Mouse (Mus musculus): ENCODE data around the gene Dpagt1. TPM values are rescaled to one million over a fixed set of nuclear protein-coding genes. Genes with fewer than 3 reads are reported as not detected.

Dpagt1 gene
- 10 to 100 TPM; 21.2 to 25.6 TPM for polyA plus RNA-seq (2017; shearing (Covaris generic))

GRCm38 (mm10) chr9:44325768-44326370 is at the start of gene Dpagt1:
Gene Dpagt1, plus strand, starts transcription at chr9:44326019.

GRCm38 (mm10) chr9:44288076-44288958 is 37.5 kb upstream of the Dpagt1 start, which contains the start of gene Abcg4:
Gene Abcg4, minus strand, starts transcription at chr9:44288615.

GRCm38 (mm10) chr9:44305466-44306079 is 20.2 kb upstream of the Dpagt1 start, which contains the start of gene Hinfp:
Gene Hinfp, minus strand, starts transcription at chr9:44305671.

GRCm38 (mm10) chr9:44319887-44320798 is 5.7 kb upstream of the Dpagt1 start, which contains the start of gene C2cd2l:
Gene C2cd2l, minus strand, starts transcription at chr9:44320285.

GRCm38 (mm10) chr9:44334396-44335330 is 8.8 kb downstream of the Dpagt1 start, which contains the start of gene H2afx:
Gene H2afx, plus strand, starts transcription at chr9:44334694.

GRCm38 (mm10) chr9:44343781-44344421 is 18.1 kb downstream of the Dpagt1 start, which contains the start of gene Hmbs:
Gene Hmbs, minus strand, starts transcription at chr9:44344228.

GRCm38 (mm10) chr9:44361190-44361917 is 35.5 kb downstream of the Dpagt1 start, which contains the start of gene Vps11:
Gene Vps11, minus strand, starts transcription at chr9:44361670.

GRCm38 (mm10) chr9:44379054-44379834 is 53.4 kb downstream of the Dpagt1 start, which contains the start of gene Hyou1:
Gene Hyou1, plus strand, starts transcription at chr9:44379490.

Other genes with a start within 250 kb of the Dpagt1 start
- not detected for gene Mfrp, start 224.3 kb upstream of the Dpagt1 start, polyA plus RNA-seq (2017; shearing (Covaris generic))
- gene C1qtnf5, start 218.8 kb upstream of the Dpagt1 start, polyA plus RNA-seq (2017; shearing (Covaris generic)) = not detected
- gene Gm49380, start 212.5 kb upstream of the Dpagt1 start, polyA plus RNA-seq (2017; shearing (Covaris generic)) = not detected
- 10 to 100 TPM; 26.3 to 30.5 TPM for gene Rnf26, start 212.5 kb upstream of the Dpagt1 start, polyA plus RNA-seq (2017; shearing (Covaris generic))
- gene Mcam, start 191.6 kb upstream of the Dpagt1 start, polyA plus RNA-seq (2017; shearing (Covaris generic)) = under 1 TPM; 0.25 to 0.42 TPM
- gene Cbl, start 92.0 kb upstream of the Dpagt1 start, polyA plus RNA-seq (2017; shearing (Covaris generic)) = 10 to 100 TPM; 34.0 to 44.8 TPM
- gene Ccdc153, start 85.3 kb upstream of the Dpagt1 start, polyA plus RNA-seq (2017; shearing (Covaris generic)) = not detected
- gene Pdzd3, start 74.5 kb upstream of the Dpagt1 start, polyA plus RNA-seq (2017; shearing (Covaris generic)) = under 1 TPM in 1 of 2 experiments, not detected in 1; 0.29 TPM
- 10 to 100 TPM in 1 of 2 experiments, 1 to 10 TPM in 1; 4.7 to 19.8 TPM for gene Nlrx1, start 57.4 kb upstream of the Dpagt1 start, polyA plus RNA-seq (2017; shearing (Covaris generic))
- gene Abcg4, start 37.4 kb upstream of the Dpagt1 start, polyA plus RNA-seq (2017; shearing (Covaris generic)) = under 1 TPM; 0.23 to 0.47 TPM
- gene Hinfp, start 20.3 kb upstream of the Dpagt1 start, polyA plus RNA-seq (2017; shearing (Covaris generic)) = 10 to 100 TPM; 19.1 to 24.3 TPM
- 10 to 100 TPM; 11.9 to 17.2 TPM for gene C2cd2l, start 5.7 kb upstream of the Dpagt1 start, polyA plus RNA-seq (2017; shearing (Covaris generic))
- gene H2afx, start 8.7 kb downstream of the Dpagt1 start, polyA plus RNA-seq (2017; shearing (Covaris generic)) = 10 to 100 TPM; 91.6 to 95.0 TPM
- gene Hmbs, start 18.2 kb downstream of the Dpagt1 start, polyA plus RNA-seq (2017; shearing (Covaris generic)) = 10 to 100 TPM; 49.9 to 72.7 TPM
- gene Vps11, start 35.7 kb downstream of the Dpagt1 start, polyA plus RNA-seq (2017; shearing (Covaris generic)) = 10 to 100 TPM; 42.5 to 45.4 TPM
- 10 to 100 TPM in 1 of 2 experiments, 1 to 10 TPM in 1; 8.6 to 14.9 TPM for gene Hyou1, start 53.5 kb downstream of the Dpagt1 start, polyA plus RNA-seq (2017; shearing (Covaris generic))
- 10 to 100 TPM; 29.2 to 31.4 TPM for gene Slc37a4, start 70.8 kb downstream of the Dpagt1 start, polyA plus RNA-seq (2017; shearing (Covaris generic))
- 1,000 to 10,000 TPM; 1,382 to 2,409 TPM for gene Rps25, start 81.1 kb downstream of the Dpagt1 start, polyA plus RNA-seq (2017; shearing (Covaris generic))
- gene Trappc4, start 81.6 kb downstream of the Dpagt1 start, polyA plus RNA-seq (2017; shearing (Covaris generic)) = 100 to 1,000 TPM; 118 to 138 TPM
- gene Ccdc84, start 92.5 kb downstream of the Dpagt1 start, polyA plus RNA-seq (2017; shearing (Covaris generic)) = 10 to 100 TPM; 53.3 to 67.6 TPM
- under 1 TPM; 0.19 to 0.75 TPM for gene Foxr1, start 115.1 kb downstream of the Dpagt1 start, polyA plus RNA-seq (2017; shearing (Covaris generic))
- not detected for gene Upk2, start 129.0 kb downstream of the Dpagt1 start, polyA plus RNA-seq (2017; shearing (Covaris generic))
- gene Bcl9l, start 156.8 kb downstream of the Dpagt1 start, polyA plus RNA-seq (2017; shearing (Covaris generic)) = 10 to 100 TPM; 14.8 to 24.6 TPM
- 10 to 100 TPM; 18.4 to 24.1 TPM for gene Cxcr5, start 235.9 kb downstream of the Dpagt1 start, polyA plus RNA-seq (2017; shearing (Covaris generic))

Measured in activated CD4-positive, CD25-positive, alpha-beta regulatory T cell (primary cell).